Mouse (Mus musculus) kidney, postnatal 25 days (tissue): ENCODE data around the gene Zscan4e.
"Not testable (repeated sequence)": the region's sequence is repeated elsewhere in the genome, so short reads cannot be mapped to it uniquely, and the experiment has no call there.

Experiments used
- DNase-seq, 2 experiments: peaks; one replicate each; pipeline ENCODE4 v3.0.0; 2021; ENCODE audit warnings: mixed read lengths in 2 of 2

Gene Zscan4e

GRCm38 (mm10) chr7:11310582-11310981 lies at the start of gene Zscan4e:
Gene Zscan4e (minus strand): TSS chr7:11310682.
- not testable (repeated sequence) for DNase-seq
